Mouse (Mus musculus): ENCODE measurements around the gene Apeh. TPM values are rescaled to one million over a fixed set of nuclear protein-coding genes. Genes with fewer than 3 reads are reported as not detected.

Gene Apeh
- polyA plus RNA-seq, 2 experiments: 150 to 153 TPM

DNA sequence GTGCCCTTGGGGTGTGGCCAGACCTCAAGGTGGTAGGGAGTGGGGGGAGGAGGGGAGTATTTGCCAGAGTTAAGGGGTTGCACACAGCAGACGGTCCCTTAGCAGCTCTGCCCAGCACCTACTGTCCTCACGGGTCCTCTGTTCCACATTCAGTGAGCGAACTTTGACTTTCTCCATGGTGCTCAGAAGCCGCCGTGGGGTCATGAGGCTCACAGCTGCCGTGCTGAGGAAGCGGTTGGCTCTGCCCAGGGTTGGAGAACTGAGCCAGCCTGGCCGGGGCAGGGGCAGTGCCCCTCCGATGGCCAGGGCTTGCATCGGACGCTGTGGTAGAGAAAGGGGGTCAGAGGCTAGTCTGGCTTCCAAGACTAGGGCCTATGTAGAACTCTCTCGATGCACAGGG lies 31.0 kb downstream of the Apeh start:
- TF ChIP-seq CTCF (IDR thresholded peaks at IDR 0.05; ENCODE audit: low read depth) (no peak), EP300 (IDR thresholded peaks at IDR 0.05; ENCODE audit: low read depth) (no peak)
- DNase-seq (ENCODE audit: low read depth in 3 of 3, low spot score in 3 of 3) (no peak), ATAC-seq (ENCODE audit: insufficient read depth) (no peak)
- H3K4me2 ChIP-seq (ENCODE audit: low read depth): no peak overlapping the region
- 72% methylated on average over 12 of the region's 12 CpGs for WGBS (ENCODE audit: insufficient replicate concordance)
- H3K4me1 ChIP-seq (replicated peaks; ENCODE audit: control insufficient read depth in 2 of 2, insufficient read depth in 2 of 2, low read length in 1 of 2): no peaks in the 10 kb centered on the region
- no peak overlapping the region for H3K4me3 ChIP-seq (ENCODE audit: insufficient read depth in 1 of 2, low read depth in 2 of 2, low read length in 2 of 2)
- H3K9ac ChIP-seq (replicated peaks): no peak overlapping the region
- H3K27me3 ChIP-seq (ENCODE audit: control insufficient read depth, insufficient read depth, low read length): no peaks in the 10 kb centered on the region
- no peak overlapping the region for H3K27ac ChIP-seq
- H3K36me3 ChIP-seq (replicated peaks; ENCODE audit: control insufficient read depth, insufficient read depth, low read depth): peaks cover 99% of the 10 kb centered on the region
- H3K9me3 ChIP-seq (ENCODE audit: control insufficient read depth, low read length): no peaks in the 10 kb centered on the region

DNA sequence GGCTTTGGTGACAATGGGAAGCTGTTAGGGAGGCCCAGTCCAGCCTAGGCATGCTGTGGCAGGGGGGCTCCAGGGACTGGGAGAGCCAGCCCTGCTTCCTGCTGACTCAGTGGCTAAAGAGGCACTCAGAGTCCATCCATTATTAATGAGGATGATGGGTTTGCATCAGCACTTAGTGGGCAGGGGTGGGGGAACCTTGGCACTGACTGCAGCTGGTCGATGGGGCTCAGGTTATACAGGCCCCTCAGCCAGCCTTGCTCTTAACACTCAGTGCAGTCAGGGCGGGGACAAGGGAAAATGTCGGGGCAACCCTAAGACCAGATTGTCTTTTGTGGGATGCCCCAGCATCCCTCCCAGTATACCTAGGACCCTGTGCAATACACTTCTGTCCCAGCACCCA lies 32.3 kb downstream of the Apeh start:
- DNase-seq (ENCODE audit: low read depth in 3 of 3, low spot score in 3 of 3) (no peak), ATAC-seq (ENCODE audit: insufficient read depth) (no peak)
- 81% methylated on average over 3 of the region's 3 CpGs for WGBS (ENCODE audit: insufficient replicate concordance)
- H3K9ac ChIP-seq (replicated peaks): no peak overlapping the region
- no peaks in the 10 kb centered on the region for H3K9me3 ChIP-seq (ENCODE audit: control insufficient read depth, low read length)
- no peaks in the 10 kb centered on the region for H3K27me3 ChIP-seq (ENCODE audit: control insufficient read depth, insufficient read depth, low read length)
- no peaks in the 10 kb centered on the region for H3K4me1 ChIP-seq (replicated peaks; ENCODE audit: control insufficient read depth in 2 of 2, insufficient read depth in 2 of 2, low read length in 1 of 2)
- peaks cover 99% of the 10 kb centered on the region for H3K36me3 ChIP-seq (replicated peaks; ENCODE audit: control insufficient read depth, insufficient read depth, low read depth)
- no peak overlapping the region for H3K4me3 ChIP-seq (ENCODE audit: insufficient read depth in 1 of 2, low read depth in 2 of 2, low read length in 2 of 2)
- TF ChIP-seq EP300 (IDR thresholded peaks at IDR 0.05; ENCODE audit: low read depth) (no peak), CTCF (IDR thresholded peaks at IDR 0.05; ENCODE audit: low read depth) (no peak)
- no peak overlapping the region for H3K4me2 ChIP-seq (ENCODE audit: low read depth)
- H3K27ac ChIP-seq: no peak overlapping the region

DNA sequence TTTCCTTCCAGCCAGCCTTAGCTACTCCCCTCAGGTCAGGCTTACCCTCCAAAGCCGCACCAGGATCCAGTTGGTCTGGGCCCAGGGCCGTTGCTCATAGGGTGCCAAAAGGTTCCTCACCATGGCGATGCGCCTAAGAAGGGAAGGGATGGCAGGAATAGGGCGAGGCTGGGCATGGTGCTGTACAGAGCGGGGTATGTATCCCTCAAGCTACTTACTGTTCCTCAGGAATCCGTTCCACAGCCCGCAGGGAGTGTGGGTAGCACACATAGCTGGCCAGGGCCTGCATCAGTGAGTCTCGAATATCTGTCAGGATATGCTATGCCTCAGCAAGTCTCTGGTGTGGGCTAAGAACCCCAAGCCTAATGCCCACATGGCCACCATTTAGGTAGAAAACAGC lies 36.1 kb downstream of the Apeh start:
- Histone ChIP-seq H3K4me1 (replicated peaks; ENCODE audit: control insufficient read depth in 2 of 2, insufficient read depth in 2 of 2, low read length in 1 of 2) (peaks cover 0 to 1% of the 10 kb centered on the region in 2 experiments; a peak in 2 of 4 replicates), H3K27me3 (ENCODE audit: control insufficient read depth, insufficient read depth, low read length) (no peaks in the 10 kb centered on the region), H3K4me3 (ENCODE audit: insufficient read depth in 1 of 2, low read depth in 2 of 2, low read length in 2 of 2) (no peak overlapping the region), H3K9ac (replicated peaks) (no peak overlapping the region), H3K9me3 (ENCODE audit: control insufficient read depth, low read length) (no peaks in the 10 kb centered on the region), H3K4me2 (ENCODE audit: low read depth) (no peak overlapping the region), H3K36me3 (replicated peaks; ENCODE audit: control insufficient read depth, insufficient read depth, low read depth) (peaks cover 98% of the 10 kb centered on the region), H3K27ac (no peak overlapping the region)
- no peak for ATAC-seq (ENCODE audit: insufficient read depth)
- TF ChIP-seq EP300 (IDR thresholded peaks at IDR 0.05; ENCODE audit: low read depth) (no peak), CTCF (IDR thresholded peaks at IDR 0.05; ENCODE audit: low read depth) (no peak)
- no peak for DNase-seq (ENCODE audit: low read depth in 3 of 3, low spot score in 3 of 3)
- WGBS (ENCODE audit: insufficient replicate concordance): 92% methylated on average over 9 of the region's 9 CpGs

DNA sequence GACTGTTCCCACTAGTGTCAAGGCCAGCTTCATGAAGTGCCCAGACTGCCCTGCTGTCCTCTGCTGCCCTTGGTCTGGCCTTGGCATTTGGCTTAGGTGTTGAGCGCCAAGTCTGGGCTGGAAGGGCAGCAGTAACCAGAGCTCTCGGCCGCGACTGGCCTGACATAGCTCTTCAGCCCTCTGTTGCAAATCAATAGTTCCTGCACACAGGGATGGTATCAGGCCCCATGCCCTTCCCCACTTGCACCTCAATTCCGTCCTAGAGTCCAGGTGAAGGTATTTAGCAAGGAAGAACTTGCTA lies 37.2 kb downstream of the Apeh start:
- no peak for TF ChIP-seq EP300 (IDR thresholded peaks at IDR 0.05; ENCODE audit: low read depth)
- no peak for TF ChIP-seq CTCF (IDR thresholded peaks at IDR 0.05; ENCODE audit: low read depth)
- DNase-seq (ENCODE audit: low read depth in 3 of 3, low spot score in 3 of 3): no peak
- 89% methylated on average over 5 of the region's 5 CpGs for WGBS (ENCODE audit: insufficient replicate concordance)
- ATAC-seq (ENCODE audit: insufficient read depth): no peak
- H3K9ac ChIP-seq (replicated peaks): no peak overlapping the region
- peaks cover 0 to 6% of the 10 kb centered on the region in 2 experiments; a peak in 2 of 4 replicates for H3K4me1 ChIP-seq (replicated peaks; ENCODE audit: control insufficient read depth in 2 of 2, insufficient read depth in 2 of 2, low read length in 1 of 2)
- H3K4me2 ChIP-seq (ENCODE audit: low read depth): no peak overlapping the region
- no peaks in the 10 kb centered on the region for H3K9me3 ChIP-seq (ENCODE audit: control insufficient read depth, low read length)
- H3K4me3 ChIP-seq (ENCODE audit: insufficient read depth in 1 of 2, low read depth in 2 of 2, low read length in 2 of 2): no peak overlapping the region
- H3K27ac ChIP-seq: no peak overlapping the region
- peaks cover 93% of the 10 kb centered on the region for H3K36me3 ChIP-seq (replicated peaks; ENCODE audit: control insufficient read depth, insufficient read depth, low read depth)
- H3K27me3 ChIP-seq (ENCODE audit: control insufficient read depth, insufficient read depth, low read length): no peaks in the 10 kb centered on the region

DNA sequence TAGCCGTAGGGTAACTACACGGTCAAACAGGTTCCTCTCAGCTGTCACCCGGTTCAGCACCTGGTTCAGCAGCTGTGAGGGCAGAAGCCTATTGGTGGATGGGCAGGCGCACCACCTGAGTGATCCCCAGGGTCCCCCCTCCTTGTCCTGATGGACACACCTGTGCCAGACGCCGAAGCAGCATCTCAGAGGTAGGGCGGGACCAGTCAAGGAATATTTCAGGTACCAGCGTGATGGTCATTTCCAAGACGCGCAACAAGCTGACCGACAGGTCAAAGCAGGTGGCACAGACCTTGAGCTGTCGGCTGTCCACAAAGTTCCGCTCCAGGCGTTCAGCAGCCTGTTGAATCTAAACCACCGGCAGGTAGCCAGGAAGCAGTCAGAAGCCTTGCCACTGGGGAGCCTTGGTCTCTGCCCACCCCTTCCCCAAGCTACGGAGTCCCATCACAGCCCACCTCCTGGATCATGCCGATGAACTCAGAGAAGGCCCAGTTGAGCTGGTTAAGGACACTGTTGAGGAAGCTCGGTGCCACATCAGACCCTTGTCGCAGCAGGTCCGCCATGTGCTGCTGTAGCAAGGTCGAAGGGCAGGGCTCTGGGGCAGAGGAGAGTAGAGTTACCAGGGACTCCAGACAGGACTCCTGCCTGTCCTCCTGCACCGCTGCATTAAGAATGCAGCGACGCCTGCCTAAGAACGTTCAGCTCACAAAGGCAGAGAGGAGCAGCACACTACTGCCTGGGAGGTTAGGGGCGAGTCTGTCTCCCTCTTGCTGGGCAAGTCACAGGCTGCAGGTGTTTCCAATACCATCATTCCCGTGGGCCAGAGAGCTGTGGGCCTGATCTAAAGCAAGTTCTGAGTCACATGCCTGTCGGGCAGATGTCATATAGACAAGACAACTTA lies 37.8 kb downstream of the Apeh start:
- DNase-seq (ENCODE audit: low read depth in 3 of 3, low spot score in 3 of 3) (no peak), ATAC-seq (ENCODE audit: insufficient read depth) (no peak)
- Histone ChIP-seq H3K4me2 (ENCODE audit: low read depth) (no peak overlapping the region), H3K9me3 (ENCODE audit: control insufficient read depth, low read length) (no peaks in the 10 kb centered on the region), H3K4me3 (ENCODE audit: insufficient read depth in 1 of 2, low read depth in 2 of 2, low read length in 2 of 2) (no peak overlapping the region), H3K27me3 (ENCODE audit: control insufficient read depth, insufficient read depth, low read length) (no peaks in the 10 kb centered on the region), H3K27ac (no peak overlapping the region), H3K4me1 (replicated peaks; ENCODE audit: control insufficient read depth in 2 of 2, insufficient read depth in 2 of 2, low read length in 1 of 2) (peaks cover 0 to 6% of the 10 kb centered on the region in 2 experiments; a peak in 2 of 4 replicates), H3K9ac (replicated peaks) (no peak overlapping the region), H3K36me3 (replicated peaks; ENCODE audit: control insufficient read depth, insufficient read depth, low read depth) (peaks cover 93% of the 10 kb centered on the region)
- TF ChIP-seq CTCF (IDR thresholded peaks at IDR 0.05; ENCODE audit: low read depth) (no peak), EP300 (IDR thresholded peaks at IDR 0.05; ENCODE audit: low read depth) (no peak)
- WGBS (ENCODE audit: insufficient replicate concordance): 87% methylated on average over 28 of the region's 28 CpGs

All from liver, embryonic 14.5 days (tissue).